Mouse (Mus musculus) layer of hippocampus, adult 9-11 months (tissue): ENCODE data around the gene Nfyb.

ENCODE experiments used
- DNase-seq: peaks from one replicate; pipeline ENCODE4 v3.0.0; 2022

The Nfyb gene

GRCm38 (mm10) chr10:82742578-82742977 lies 21.4 kb downstream of the Nfyb start:
- DNase-seq, result no peak

- DNase-seq, result no peak
Measured at GRCm38 (mm10) chr10:82741876-82742275, 22.1 kb downstream of the Nfyb start.

- no peak for DNase-seq
Measured at GRCm38 (mm10) chr10:82741354-82741753, 22.6 kb downstream of the Nfyb start.

- DNase-seq, result no peak
Measured at GRCm38 (mm10) chr10:82699296-82699941, 64.5 kb downstream of the Nfyb start.

- peak; percentile 86 for DNase-seq
Measured at GRCm38 (mm10) chr10:82698712-82699261, 65.2 kb downstream of the Nfyb start.
